Mouse (Mus musculus) lung, postnatal 0 days (tissue): ENCODE results near the gene Morn2.

Source experiments
- CTCF ChIP-seq: IDR thresholded peaks from 2 replicates; pipeline ENCODE4 v1.5.1; 2016; ENCODE audit warnings: antibody characterized with exemption, mild to moderate bottlenecking
- EP300 ChIP-seq: IDR thresholded peaks from 2 replicates; pipeline ENCODE4 v1.6.1; 2016; ENCODE audit warnings: antibody characterized with exemption, mild to moderate bottlenecking, control low read depth

DNA sequence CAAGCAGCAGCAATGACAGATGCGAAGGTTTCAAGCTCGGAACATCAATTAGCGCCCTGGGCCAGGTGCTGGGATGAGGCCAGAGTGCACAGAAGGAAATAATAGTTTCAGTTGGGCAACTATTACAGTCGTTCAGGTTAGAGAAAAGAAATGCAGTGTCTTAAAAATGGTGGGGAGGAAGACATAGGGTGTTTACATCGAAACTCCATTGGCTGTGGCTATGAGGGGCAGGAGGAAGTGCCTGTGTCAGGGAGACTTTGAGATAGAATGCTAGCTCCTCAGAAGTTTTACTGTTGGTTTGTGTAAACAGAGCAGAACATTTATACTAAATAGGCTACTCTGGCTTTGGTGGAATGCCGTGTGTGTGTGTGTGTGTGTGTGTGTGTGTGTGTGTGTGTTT lies 2.0 kb upstream of the Morn2 start:
- TF ChIP-seq CTCF, result no peak
- TF ChIP-seq EP300, result no peak
